Mouse (Mus musculus) lung, postnatal 10 days (tissue): Measurements from ENCODE around the gene Gm3139.
"Not testable (repeated sequence)": the region's sequence is repeated elsewhere in the genome, so short reads cannot be mapped to it uniquely, and the experiment has no call there.

Source experiments
- DNase-seq: peaks from one replicate; pipeline ENCODE4 v3.0.0; 2021

Gm3139 gene

GRCm38 (mm10) chr5:94525987-94526386 lies at the start of gene Gm3139:
Gene Gm3139, plus strand, starts transcription at chr5:94526287.
- not testable (repeated sequence) for DNase-seq
